In genomic region chr13:38327377-38327776, GRCm38 (mm10) we compare ENCODE assay signal across 28 mouse cellular contexts. TPM values are rescaled to one million over a fixed set of nuclear protein-coding genes. Genes with fewer than 3 reads are reported as not detected.
"Had no signal": no experiment of that assay in that cellular context is flagged by ENCODE, and none has a peak within 500 bp of the region (broad histone marks: within the 10 kb centered on the region; RNA-seq: fewer than 3 reads in every experiment).

No protein-coding gene starts in this region.

- H3K36me3 ChIP-seq: embryonic facial prominence, embryonic 10.5 days; embryonic facial prominence, embryonic 12.5 days; embryonic facial prominence, embryonic 13.5 days; embryonic facial prominence, embryonic 15.5 days; forebrain, embryonic 10.5 days; forebrain, embryonic 12.5 days; forebrain, embryonic 15.5 days had no signal

- H3K4me1 ChIP-seq: embryonic facial prominence, embryonic 12.5 days; embryonic facial prominence, embryonic 15.5 days; forebrain, embryonic 10.5 days had no signal

- H3K9me3 ChIP-seq: embryonic facial prominence, embryonic 10.5 days; embryonic facial prominence, embryonic 12.5 days; embryonic facial prominence, embryonic 13.5 days; embryonic facial prominence, embryonic 15.5 days; forebrain, embryonic 10.5 days; forebrain, embryonic 12.5 days; forebrain, embryonic 13.5 days; forebrain, embryonic 15.5 days had no signal

- H3K27ac ChIP-seq: embryonic facial prominence, embryonic 10.5 days; embryonic facial prominence, embryonic 12.5 days; embryonic facial prominence, embryonic 13.5 days; embryonic facial prominence, embryonic 15.5 days; forebrain, embryonic 10.5 days; forebrain, embryonic 12.5 days; forebrain, embryonic 13.5 days; forebrain, embryonic 15.5 days; gastrocnemius, adult 2 months had no signal

- H3K4me3 ChIP-seq: embryonic facial prominence, embryonic 10.5 days; embryonic facial prominence, embryonic 12.5 days; embryonic facial prominence, embryonic 13.5 days; embryonic facial prominence, embryonic 15.5 days; erythroblast, embryonic 14.5 days; forebrain, embryonic 10.5 days; forebrain, embryonic 12.5 days; forebrain, embryonic 13.5 days; forebrain, embryonic 15.5 days; gastrocnemius, adult 2 months had no signal

- H3K4me2 ChIP-seq: embryonic facial prominence, embryonic 12.5 days; embryonic facial prominence, embryonic 13.5 days; embryonic facial prominence, embryonic 15.5 days; forebrain, embryonic 12.5 days; forebrain, embryonic 13.5 days; forebrain, embryonic 15.5 days had no signal

- H3K9ac ChIP-seq: embryonic facial prominence, embryonic 12.5 days; embryonic facial prominence, embryonic 13.5 days; embryonic facial prominence, embryonic 15.5 days; forebrain, embryonic 12.5 days; forebrain, embryonic 13.5 days; forebrain, embryonic 15.5 days; forebrain, postnatal 0 days had no signal

- ATAC-seq: forebrain, embryonic 13.5 days; forebrain, embryonic 14.5 days; forebrain, embryonic 15.5 days; forebrain, embryonic 16.5 days; forebrain, postnatal 0 days had no signal

- H3K27me3 ChIP-seq: embryonic facial prominence, embryonic 12.5 days; embryonic facial prominence, embryonic 13.5 days; embryonic facial prominence, embryonic 15.5 days; forebrain, embryonic 12.5 days; forebrain, embryonic 13.5 days; forebrain, embryonic 15.5 days had no signal

- DNase-seq: cerebellum, adult 18-20 months; cerebellum, adult 2 months; cerebellum, adult 8-10 months; cerebellum, adult 9-10 months; cerebellum, adult 9-11 months; cerebellum, postnatal 10 days; cerebellum, postnatal 14 days; cerebellum, postnatal 25 days; cerebellum, postnatal 36 days; embryo, embryonic 11 days; forebrain, postnatal 0 days; gastrocnemius, adult 2 months; gastrocnemius, postnatal 10 days; gastrocnemius, postnatal 14 days; gastrocnemius, postnatal 25 days; gastrocnemius, postnatal 36 days; heart, adult 11 months had no signal

RNA-seq across cellular contexts. Expression of gene Bmp6, which starts 17.5 kb away (rescaled TPM):
- polyA plus RNA-seq: erythroblast, embryonic 14.5 days had no signal
